Mouse (Mus musculus): ENCODE measurements around the gene Otop3. TPM values are rescaled to one million over a fixed set of nuclear protein-coding genes. Genes with fewer than 3 reads are reported as not detected.

Otop3 gene
- total RNA-seq, 2 experiments from 2014 or later, result not detected

DNA sequence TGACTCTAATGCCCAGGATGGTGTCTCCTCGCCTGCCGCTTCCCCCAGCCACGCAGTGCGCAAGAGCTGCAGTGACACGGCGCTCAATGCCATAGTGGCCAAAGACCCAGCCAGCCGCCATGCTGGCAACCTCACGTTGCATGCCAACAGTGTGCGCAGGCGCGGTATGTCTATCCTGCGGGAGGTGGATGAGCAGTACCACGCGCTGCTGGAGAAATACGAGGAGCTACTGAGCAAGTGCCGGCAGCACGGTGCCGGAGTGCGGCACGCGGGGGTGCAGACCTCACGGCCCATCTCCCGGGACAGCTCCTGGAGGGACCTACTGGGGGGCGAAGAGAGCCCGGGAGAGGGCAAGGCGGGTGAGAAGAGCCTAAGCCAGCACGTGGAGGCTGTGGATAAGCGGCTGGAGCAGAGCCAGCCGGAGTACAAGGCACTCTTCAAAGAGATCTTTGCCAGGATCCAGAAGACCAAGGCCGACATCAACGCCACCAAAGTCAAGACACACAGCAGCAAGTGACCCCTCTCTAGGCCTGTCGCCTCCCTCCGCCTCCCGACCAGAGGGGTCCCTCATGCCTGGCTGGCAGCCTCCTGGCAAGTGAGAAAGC lies 59.3 kb downstream of the Otop3 start:
- no peak for DNase-seq (ENCODE audit: low spot score in 2 of 2)

Other genes with a start within 250 kb of the Otop3 start
- 1 to 10 TPM in 1 of 2 experiments, under 1 TPM in 1; 0.76 to 1.3 TPM for gene Rab37, start 243.3 kb upstream of the Otop3 start, total RNA-seq (2021)
- gene Cd300lf, start 200.7 kb upstream of the Otop3 start, total RNA-seq (2021), result 1 to 10 TPM; 1.3 to 2.5 TPM
- gene Slc9a3r1, start 171.4 kb upstream of the Otop3 start, total RNA-seq (2021), result 10 to 100 TPM; 17.2 to 19.3 TPM
- gene Tmem104, start 147.2 kb upstream of the Otop3 start, total RNA-seq (2021), result 10 to 100 TPM; 20.3 to 20.7 TPM
- gene Nat9, start 146.9 kb upstream of the Otop3 start, total RNA-seq (2021), result 10 to 100 TPM; 26.2 to 27.6 TPM
- 10 to 100 TPM in 1 of 2 experiments, 1 to 10 TPM in 1; 2.2 to 10.6 TPM for gene Grin2c, start 67.5 kb upstream of the Otop3 start, total RNA-seq (2021)
- 1,000 to 10,000 TPM; 1,063 to 1,343 TPM for gene Fdxr, start 57.7 kb upstream of the Otop3 start, total RNA-seq (2021)
- 10 to 100 TPM; 43.9 to 59.6 TPM for gene Fads6, start 37.1 kb upstream of the Otop3 start, total RNA-seq (2021)
- gene Otop2, start 27.6 kb upstream of the Otop3 start, total RNA-seq (2021), result not detected
- gene Ush1g, start 12.7 kb upstream of the Otop3 start, total RNA-seq (2021), result under 1 TPM; 0.36 to 0.74 TPM
- gene Hid1, start 33.0 kb downstream of the Otop3 start, total RNA-seq (2021), result 10 to 100 TPM; 31.4 to 65.8 TPM
- gene Cdr2l, start 47.2 kb downstream of the Otop3 start, total RNA-seq (2021), result 100 to 1,000 TPM; 159 to 181 TPM
- gene Mrpl58, start 69.0 kb downstream of the Otop3 start, total RNA-seq (2021), result 100 to 1,000 TPM; 133 to 137 TPM
- 100 to 1,000 TPM; 595 to 747 TPM for gene Atp5h, start 85.2 kb downstream of the Otop3 start, total RNA-seq (2021)
- gene Kctd2, start 85.4 kb downstream of the Otop3 start, total RNA-seq (2021), result 10 to 100 TPM; 44.1 to 71.4 TPM
- gene Trim80, start 105.8 kb downstream of the Otop3 start, total RNA-seq (2021), result under 1 TPM; 0.20 to 0.61 TPM
- not detected for gene Slc16a5, start 127.7 kb downstream of the Otop3 start, total RNA-seq (2021)
- 10 to 100 TPM in 1 of 2 experiments, 1 to 10 TPM in 1; 7.9 to 11.1 TPM for gene Armc7, start 140.9 kb downstream of the Otop3 start, total RNA-seq (2021)
- 100 to 1,000 TPM in 1 of 2 experiments, 10 to 100 TPM in 1; 68.7 to 154 TPM for gene Nt5c, start 157.1 kb downstream of the Otop3 start, total RNA-seq (2021)
- 10 to 100 TPM; 81.3 to 86.5 TPM for gene Jpt1, start 179.7 kb downstream of the Otop3 start, total RNA-seq (2021)
- 100 to 1,000 TPM; 219 to 240 TPM for gene Sumo2, start 201.5 kb downstream of the Otop3 start, total RNA-seq (2021)
- gene Nup85, start 229.7 kb downstream of the Otop3 start, total RNA-seq (2021), result 10 to 100 TPM; 33.2 to 43.0 TPM

Measured in adrenal gland, adult 18-20 months (tissue).